Mouse (Mus musculus) kidney, postnatal 25 days (tissue): ENCODE data around the gene Pdilt.

Experiments used
- DNase-seq, 2 experiments: peaks; one replicate each; pipeline ENCODE4 v3.0.0; 2021; ENCODE audit warnings: mixed read lengths in 2 of 2

Pdilt gene

DNA sequence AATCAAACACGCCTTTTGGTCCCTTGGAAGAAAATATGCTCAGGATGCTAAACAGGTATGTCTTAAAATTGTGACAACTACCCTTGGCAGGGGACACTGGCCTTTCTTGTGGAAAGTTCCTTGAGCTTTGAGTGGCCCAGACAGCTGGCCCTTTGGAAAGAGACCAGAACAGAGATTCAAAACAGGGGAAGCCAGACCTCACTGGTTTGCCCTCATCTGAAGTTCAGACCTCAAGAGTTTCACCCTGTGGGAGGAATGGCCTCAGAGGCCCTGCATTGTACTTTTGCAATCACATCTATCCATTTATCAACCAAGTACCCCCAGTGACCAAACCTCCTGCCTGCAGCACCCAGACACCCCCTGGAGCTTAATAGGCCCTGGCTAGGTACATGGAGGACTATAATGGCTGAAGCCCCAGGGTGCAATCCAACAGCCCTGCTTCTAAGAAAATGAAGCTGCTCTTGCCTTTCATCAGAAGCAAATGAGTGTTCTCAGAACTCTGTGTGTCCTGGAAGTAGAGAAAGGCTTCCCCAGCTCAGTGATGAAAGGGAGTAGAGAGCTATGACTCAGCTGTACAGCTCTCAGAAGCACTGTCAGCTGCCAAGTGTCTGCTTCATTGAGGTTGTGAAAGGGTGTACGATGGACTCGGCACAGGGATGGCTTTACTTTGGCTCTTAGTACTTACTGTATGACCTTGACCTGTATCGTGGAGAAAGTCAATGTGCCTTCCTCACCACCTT lies 33.1 kb downstream of the Pdilt start:
- DNase-seq, result peak in 1 of 2 experiments; percentile 72

DNA sequence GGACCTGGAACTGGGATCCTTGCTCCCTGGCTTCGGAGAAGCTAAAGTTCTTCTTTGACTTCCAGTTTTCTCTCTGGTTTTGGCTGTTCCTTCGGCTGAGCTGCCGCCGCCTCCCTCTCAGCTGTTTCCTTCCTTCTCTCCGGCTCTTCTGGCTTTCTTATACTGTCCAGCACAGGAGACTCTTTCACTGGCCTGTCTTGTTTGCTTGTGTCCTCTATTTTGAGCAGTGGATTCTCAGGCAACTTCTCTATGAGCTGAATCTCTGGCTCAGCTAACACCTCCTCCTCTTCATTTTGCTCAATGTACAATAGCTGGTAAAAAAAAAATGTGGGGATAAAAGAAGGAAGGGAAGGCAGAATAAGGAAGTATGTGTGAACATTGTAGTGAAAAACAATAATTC lies 36.6 kb downstream of the Pdilt start:
- no peak for DNase-seq

DNA sequence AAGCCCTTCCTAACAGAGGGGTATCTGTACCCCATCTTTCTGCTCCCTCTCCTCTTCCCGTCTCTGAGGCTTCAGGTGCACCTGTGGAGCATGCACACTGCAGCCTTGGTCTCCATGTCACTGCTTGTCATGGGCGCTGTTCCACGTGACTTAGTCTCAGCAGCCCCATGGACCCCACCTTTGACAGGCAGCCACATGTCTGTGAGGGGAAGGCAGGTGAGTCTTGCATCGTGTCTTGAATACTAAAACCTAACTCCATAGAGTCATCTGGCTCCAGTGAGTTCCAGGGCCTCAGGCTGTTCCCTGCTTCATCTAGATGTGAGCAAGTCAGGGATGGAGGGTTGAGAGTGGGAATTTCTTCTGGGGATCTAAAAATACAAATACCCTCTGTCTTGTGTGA lies 39.1 kb downstream of the Pdilt start:
- DNase-seq, result peak; percentile 36 to 77

DNA sequence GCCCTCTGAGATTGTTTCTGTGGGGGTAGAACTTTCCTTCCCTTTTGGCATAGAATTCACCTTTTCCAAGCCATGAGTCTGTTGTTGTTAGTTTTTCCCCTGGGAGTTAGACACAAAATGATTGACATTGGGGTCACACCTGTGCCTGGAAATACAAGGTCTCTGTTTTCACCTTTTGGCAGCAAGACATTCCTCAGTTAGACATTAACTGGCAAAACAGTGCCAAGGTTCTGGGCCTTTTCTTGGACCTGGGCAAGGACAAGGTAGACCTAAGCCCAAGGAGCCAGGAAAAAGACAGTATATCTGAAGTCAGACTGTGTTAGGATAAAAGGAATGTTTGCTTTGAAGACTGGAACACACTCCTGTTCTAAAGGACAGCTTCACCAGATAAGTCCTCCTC lies 44.0 kb downstream of the Pdilt start, which contains the start of gene Umod:
TSS of gene Umod (minus strand) at position 27 of the 400 bp plus-strand sequence.
- DNase-seq, result peak; percentile 72 to 84

DNA sequence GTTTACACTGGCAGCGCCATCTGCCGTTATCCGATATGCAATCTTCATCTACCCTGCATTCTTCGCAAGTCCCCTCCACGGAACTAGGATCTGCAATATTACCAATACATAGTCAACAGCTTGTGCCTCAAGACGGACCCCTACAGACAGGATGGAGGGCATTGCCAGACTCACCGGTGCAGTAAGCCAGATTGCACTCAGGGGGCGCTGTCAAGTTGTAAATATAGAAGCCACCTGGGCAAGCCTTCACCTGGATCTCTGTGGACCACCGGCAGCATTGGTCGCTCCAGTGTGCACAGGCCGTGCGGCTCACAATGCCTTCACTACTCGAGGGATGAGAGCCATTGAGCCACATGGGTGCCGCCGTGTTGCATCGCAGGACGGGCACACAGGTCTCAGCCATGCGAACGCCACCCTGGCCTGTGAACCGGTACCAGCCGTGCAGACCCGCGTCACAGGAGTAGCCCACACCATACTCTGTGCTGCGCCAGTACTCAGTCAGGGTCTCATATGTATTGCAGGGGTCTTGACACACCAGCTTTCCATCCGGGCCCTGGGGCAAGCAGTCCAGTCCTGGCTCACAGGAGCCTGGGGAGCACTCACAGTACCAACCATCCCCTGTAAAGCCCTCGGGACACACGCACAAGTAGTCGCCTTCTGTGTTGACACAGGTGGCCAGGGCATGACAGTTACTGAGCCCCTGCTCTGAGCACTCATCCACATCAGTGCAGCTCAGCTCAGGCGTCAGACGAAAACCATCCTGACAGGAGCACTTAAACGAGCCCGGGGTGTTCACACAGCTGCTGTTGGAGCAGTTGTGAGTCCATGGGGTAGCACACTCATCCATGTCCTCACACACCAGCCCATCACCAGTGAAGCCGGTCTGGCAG lies 46.5 kb downstream of the Pdilt start:
- DNase-seq, result peak; percentile 58 to 66

DNA sequence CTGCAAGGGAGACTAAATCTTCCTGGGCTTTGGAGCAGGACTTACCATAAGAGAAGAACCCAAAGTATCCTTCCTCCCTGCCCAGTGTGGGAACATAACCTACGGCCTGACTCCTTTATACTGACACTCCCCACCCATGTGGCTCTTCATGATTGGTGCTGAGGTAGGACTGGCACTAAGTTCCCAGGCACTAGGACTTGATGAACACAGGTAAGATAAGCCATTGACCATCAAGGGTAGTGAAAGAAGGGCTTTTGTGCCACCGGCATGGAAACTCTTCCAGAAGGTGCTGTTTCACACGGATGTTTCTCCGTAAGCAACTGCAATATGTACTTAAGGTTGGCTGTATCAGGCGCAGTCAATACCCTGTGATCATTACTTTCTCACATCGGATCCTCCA lies 64.1 kb downstream of the Pdilt start, which contains the start of gene Gp2:
TSS of gene Gp2 (minus strand) at position 101 of the 400 bp plus-strand sequence.
- no peak for DNase-seq

DNA sequence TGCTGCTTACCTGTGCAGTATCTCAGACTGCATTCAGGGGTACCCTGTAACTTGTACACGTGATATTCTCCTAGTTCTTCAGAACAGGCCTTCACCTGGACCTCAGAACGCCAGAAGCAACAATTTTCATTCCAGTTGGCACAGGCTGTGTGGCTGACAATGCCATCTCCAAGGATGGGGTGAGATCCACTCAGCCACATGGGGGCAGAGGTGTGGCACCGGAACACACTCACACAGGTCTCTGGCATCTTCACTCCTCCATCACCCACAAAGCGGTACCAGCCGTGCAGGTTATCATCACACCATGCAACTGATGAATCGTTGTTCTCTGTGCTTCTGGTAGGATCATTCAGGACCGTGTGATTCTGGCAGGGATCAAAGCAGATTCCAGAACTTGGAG lies 69.1 kb downstream of the Pdilt start:
- peak; percentile 49 to 64 for DNase-seq

DNA sequence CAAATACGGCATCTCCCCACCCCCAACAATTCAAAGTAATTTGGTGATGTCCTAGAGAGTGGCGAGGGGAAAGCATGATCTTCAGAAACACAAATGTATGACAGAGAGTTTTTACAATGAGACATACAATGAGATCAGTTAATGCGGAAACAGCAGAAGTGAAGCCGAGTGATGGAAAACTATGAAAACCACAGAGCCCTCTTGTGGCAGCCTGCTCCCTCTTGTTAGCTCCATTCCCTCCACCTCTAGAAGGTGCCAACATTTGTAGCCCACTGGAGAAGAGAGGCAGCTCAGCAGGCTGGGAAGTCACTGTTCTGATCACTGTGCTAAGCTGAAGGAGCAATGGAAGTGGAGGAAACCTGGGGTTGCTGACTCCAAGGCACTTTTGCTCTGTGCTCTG lies 79.4 kb downstream of the Pdilt start:
- DNase-seq, result no peak

DNA sequence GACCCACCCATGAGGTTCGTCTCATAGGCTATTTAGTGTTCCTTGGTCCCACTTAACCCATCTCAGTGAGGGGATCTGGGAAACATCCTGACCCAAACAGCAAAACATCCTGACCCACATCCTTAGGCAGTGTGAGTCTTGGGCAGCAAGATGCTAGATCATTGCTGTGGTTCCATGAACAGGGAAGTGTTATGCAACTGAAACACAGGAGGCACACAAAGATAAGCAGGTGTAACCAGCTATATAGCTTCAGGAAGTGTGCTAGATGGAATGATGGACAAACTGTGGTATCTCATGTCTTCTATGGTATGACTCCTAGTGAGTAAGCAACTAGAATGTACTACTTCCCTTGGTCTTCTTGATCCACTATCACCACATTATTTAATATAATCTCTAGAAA lies 81.4 kb downstream of the Pdilt start:
- DNase-seq, result no peak
